Mouse (Mus musculus) heart, adult 8-10 months (tissue): ENCODE data around the gene Hagh. TPM values are rescaled to one million over a fixed set of nuclear protein-coding genes. Genes with fewer than 3 reads are reported as not detected.

Source experiments
- DNase-seq: peaks from one replicate; pipeline ENCODE4 v3.0.0; 2022; ENCODE audit warnings: low spot score
- total RNA-seq, 4 experiments: library from RNA; stranded (reverse); gene quantifications; 2 replicates each; pipeline ENCODE4 v1.2.4; 2022

The Hagh gene
- total RNA-seq, 4 experiments from 2014 or later: 78.0 to 97.5 (median 87.2) TPM

DNA sequence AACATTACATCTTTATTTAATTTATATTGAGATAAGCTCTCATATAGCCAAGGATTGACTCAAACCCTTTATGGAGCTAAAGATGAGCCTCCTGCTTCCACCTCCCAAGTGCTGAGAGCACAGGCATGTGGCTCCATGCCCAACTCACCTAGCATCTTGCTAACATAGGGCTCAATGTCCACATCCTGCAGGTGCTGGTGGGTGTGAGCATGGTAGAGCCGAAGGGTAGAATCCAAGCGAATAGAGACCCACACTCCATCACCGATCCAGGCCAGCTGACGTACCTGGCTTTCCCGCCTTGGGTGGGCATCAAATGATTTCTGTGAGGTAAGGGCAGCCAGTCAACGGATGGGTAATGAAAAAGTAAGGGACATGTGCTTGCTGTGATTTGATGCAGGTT lies 60.1 kb downstream of the Hagh start:
- no peak for DNase-seq

DNA sequence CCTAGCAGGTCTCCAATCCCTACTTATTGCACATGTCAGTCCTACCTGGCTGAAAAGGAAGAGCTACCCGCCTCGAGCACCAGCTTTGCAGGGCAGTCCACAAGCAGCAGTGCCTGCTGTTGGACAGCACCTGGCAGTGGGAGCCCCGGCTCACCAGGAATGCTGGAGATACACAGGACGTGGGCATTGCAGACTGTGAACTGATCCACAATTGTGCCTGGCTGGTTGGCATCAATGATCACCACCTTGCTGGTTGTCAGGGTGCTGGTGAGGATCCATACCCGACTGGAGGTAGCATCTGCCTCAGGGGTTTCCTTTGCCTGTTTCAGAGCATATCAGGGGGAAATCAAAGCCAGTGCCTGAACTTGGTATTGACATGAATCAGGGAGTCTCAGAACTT lies 62.2 kb downstream of the Hagh start:
- no peak for DNase-seq

DNA sequence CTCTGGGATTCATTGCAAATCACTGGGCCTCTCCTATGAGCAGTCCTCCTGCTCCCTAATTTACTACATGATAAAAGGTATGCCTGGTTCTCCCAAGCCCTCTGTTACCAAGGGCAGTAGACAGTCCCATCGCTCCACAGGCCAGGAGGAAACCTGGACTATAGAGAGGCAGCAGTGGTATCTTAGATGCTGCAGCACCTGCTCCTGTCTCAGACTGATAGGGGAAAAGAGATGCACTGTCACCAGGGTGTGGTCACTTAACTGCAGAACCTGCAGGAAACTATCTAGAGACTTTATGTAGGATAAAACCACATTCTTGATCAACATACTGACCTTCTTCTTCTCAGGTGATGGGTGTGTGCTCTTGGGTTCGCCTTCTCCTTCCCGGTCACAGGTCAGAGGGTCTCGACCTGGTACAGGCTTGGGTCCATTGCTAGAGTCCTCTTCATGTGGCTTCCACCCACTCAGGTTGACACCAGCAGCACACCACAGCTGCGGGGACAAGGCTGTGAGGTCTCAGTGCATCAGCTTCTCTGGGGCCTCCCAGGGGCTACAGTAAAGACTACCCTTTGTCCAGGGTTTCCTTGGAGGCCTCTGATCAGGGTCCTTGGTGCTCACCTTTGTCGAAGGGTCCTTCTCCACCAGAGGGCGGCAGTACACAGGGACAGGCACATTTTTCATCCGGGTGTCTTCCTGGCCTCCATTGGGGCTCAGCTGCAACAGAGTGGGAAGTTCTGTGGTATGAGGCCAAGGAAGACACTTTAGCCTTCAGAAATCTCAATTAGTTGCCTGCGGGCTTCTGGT lies 62.9 kb downstream of the Hagh start:
- DNase-seq: no peak

DNA sequence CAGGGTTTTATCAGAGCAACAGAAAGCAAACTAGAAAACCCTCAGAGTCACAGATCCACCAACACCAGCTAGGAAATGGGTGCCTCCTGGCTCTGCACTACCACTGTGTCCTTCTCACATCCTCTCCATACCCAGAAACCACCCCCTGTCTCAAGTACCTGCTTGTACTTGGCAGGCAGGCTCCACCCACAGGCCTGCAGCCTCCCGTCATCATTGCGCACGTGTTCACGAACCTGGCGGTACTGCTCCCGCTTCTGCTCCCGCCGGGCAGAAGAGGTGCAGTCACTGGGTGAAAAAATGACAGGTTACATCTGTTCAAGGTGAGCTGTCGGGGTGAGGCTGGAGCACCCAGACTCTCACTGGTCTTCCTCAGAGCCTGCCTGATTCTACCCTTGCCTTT lies 63.8 kb downstream of the Hagh start:
- no peak for DNase-seq

DNA sequence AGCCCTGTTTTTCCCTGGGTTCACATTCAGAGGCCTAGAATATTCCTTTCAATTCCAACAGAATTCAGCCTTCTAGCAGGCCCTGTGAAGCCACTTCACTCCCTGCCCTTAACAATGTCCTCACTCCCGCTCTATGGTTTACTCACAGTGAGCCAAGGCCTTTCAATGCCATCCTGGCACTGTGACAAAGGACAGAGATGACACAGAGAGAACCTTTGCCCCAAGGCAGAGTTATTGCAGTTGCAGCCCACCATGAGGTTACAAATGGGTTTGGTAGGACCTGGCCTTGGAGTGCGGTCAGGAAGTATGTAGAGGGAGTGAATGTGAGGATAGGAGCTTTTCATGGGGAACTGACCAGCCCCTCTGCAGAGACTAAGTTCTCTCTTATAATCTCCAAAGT lies 67.6 kb downstream of the Hagh start:
- DNase-seq: no peak

DNA sequence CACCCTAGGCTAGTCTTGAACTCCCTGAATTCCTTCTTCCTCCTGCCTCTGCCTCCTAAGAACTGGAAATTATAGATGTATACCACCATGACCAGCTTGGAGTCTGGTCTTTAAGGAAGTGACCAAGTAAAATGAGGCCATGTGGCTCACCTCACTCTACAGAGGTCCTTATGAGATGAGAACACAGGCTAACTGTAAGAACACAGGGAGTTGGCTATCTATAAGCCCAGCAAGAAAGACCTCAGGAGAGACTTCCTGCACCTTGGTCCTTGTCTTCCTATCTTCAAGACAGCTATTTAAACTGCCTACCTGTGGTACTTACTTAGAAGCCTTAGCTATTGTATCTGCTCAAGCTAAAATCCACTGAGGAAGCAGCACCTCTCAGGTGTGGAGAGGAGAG lies 74.0 kb downstream of the Hagh start:
- DNase-seq: no peak

Other genes with a start within 250 kb of the Hagh start
- gene Tsc2, start 207.5 kb upstream of the Hagh start, total RNA-seq: 100 to 1,000 TPM; 123 to 135 (median 133) TPM
- 1 to 10 TPM; 2.6 to 3.5 (median 2.8) TPM for gene Nthl1, start 207.5 kb upstream of the Hagh start, total RNA-seq
- 100 to 1,000 TPM in 2 of 4 experiments, 10 to 100 TPM in 2; 87.7 to 110 (median 101) TPM for gene Slc9a3r2, start 189.8 kb upstream of the Hagh start, total RNA-seq
- not detected for gene Npw, start 181.7 kb upstream of the Hagh start, total RNA-seq
- 10 to 100 TPM; 14.3 to 17.0 (median 15.9) TPM for gene Zfp598, start 170.5 kb upstream of the Hagh start, total RNA-seq
- under 1 TPM in 2 of 4 experiments, not detected in 2; 0.14 to 0.24 TPM for gene Syngr3, start 150.2 kb upstream of the Hagh start, total RNA-seq
- 10 to 100 TPM; 20.0 to 22.2 (median 21.1) TPM for gene Gfer, start 144.0 kb upstream of the Hagh start, total RNA-seq
- under 1 TPM; 0.49 to 0.84 (median 0.58) TPM for gene Noxo1, start 143.9 kb upstream of the Hagh start, total RNA-seq
- 10 to 100 TPM; 14.4 to 21.6 (median 17.3) TPM for gene Tbl3, start 132.5 kb upstream of the Hagh start, total RNA-seq
- under 1 TPM in 1 of 4 experiments, not detected in 3; 0.23 TPM for gene Rnf151, start 122.1 kb upstream of the Hagh start, total RNA-seq
- gene Rps2, start 122.0 kb upstream of the Hagh start, total RNA-seq: 100 to 1,000 TPM; 631 to 768 (median 679) TPM
- 1,000 to 10,000 TPM in 1 of 4 experiments, 100 to 1,000 TPM in 3; 975 to 1,073 (median 990) TPM for gene Ndufb10, start 115.7 kb upstream of the Hagh start, total RNA-seq
- 100 to 1,000 TPM; 389 to 453 (median 417) TPM for gene Rpl3l, start 112.3 kb upstream of the Hagh start, total RNA-seq
- 100 to 1,000 TPM; 172 to 208 (median 186) TPM for gene Msrb1, start 103.5 kb upstream of the Hagh start, total RNA-seq
- not detected for gene Hs3st6, start 87.2 kb upstream of the Hagh start, total RNA-seq
- under 1 TPM in 1 of 4 experiments, not detected in 3; 0.19 TPM for gene Meiob, start 35.9 kb upstream of the Hagh start, total RNA-seq
- gene Fahd1, start 10.2 kb downstream of the Hagh start, total RNA-seq: 10 to 100 TPM; 85.1 to 94.4 (median 88.7) TPM
- gene Igfals, start 25.9 kb downstream of the Hagh start, total RNA-seq: 10 to 100 TPM in 2 of 4 experiments, 1 to 10 TPM in 2; 7.8 to 14.5 (median 11.1) TPM
- gene Nubp2, start 46.2 kb downstream of the Hagh start, total RNA-seq: 10 to 100 TPM; 17.2 to 20.1 (median 19.2) TPM
- 10 to 100 TPM; 25.8 to 29.3 (median 27.7) TPM for gene Spsb3, start 46.5 kb downstream of the Hagh start, total RNA-seq
- 10 to 100 TPM; 19.4 to 23.5 (median 21.1) TPM for gene Eme2, start 54.9 kb downstream of the Hagh start, total RNA-seq
- gene Mrps34, start 55.0 kb downstream of the Hagh start, total RNA-seq: 100 to 1,000 TPM in 2 of 4 experiments, 10 to 100 TPM in 2; 88.8 to 125 (median 109) TPM
- 10 to 100 TPM; 29.0 to 31.4 (median 29.5) TPM for gene Nme3, start 56.4 kb downstream of the Hagh start, total RNA-seq
- gene Mapk8ip3, start 96.8 kb downstream of the Hagh start, total RNA-seq: 10 to 100 TPM; 55.0 to 69.0 (median 62.5) TPM
- gene Jpt2, start 120.5 kb downstream of the Hagh start, total RNA-seq: 10 to 100 TPM in 2 of 4 experiments, 1 to 10 TPM in 2; 6.4 to 12.8 (median 9.6) TPM
- 10 to 100 TPM in 1 of 4 experiments, 1 to 10 TPM in 3; 9.4 to 11.3 (median 9.6) TPM for gene Cramp1l, start 175.6 kb downstream of the Hagh start, total RNA-seq
- 1 to 10 TPM; 3.5 to 6.3 (median 4.5) TPM for gene Ift140, start 175.9 kb downstream of the Hagh start, total RNA-seq
- gene Tmem204, start 243.4 kb downstream of the Hagh start, total RNA-seq: 10 to 100 TPM; 29.7 to 45.6 (median 39.3) TPM